Mouse (Mus musculus) cortical plate, adult 2 months (tissue): ENCODE results near the gene Cdc6. TPM values are rescaled to one million over a fixed set of nuclear protein-coding genes. Genes with fewer than 3 reads are reported as not detected.

ENCODE experiments used
- H3K27ac ChIP-seq: fragments of 200-500 bp; 2 replicates; pipeline ENCODE4 v1.5.1; 2012; ENCODE audit warnings: low read length, control low read depth, inconsistent platforms; ENCODE audit not compliant: insufficient read depth
- H3K4me1 ChIP-seq: fragments of 200-500 bp; 2 replicates; pipeline ENCODE4 v1.6.1; 2011; ENCODE audit warnings: low read length; ENCODE audit not compliant: control insufficient read depth, insufficient read depth
- H3K4me3 ChIP-seq: fragments of 200-500 bp; 2 replicates; pipeline ENCODE4 v1.5.1; 2011; ENCODE audit warnings: mild to moderate bottlenecking, low read length, control low read depth; ENCODE audit not compliant: insufficient read depth
- CTCF ChIP-seq: fragments of 200-500 bp; IDR thresholded peaks from 2 replicates; pipeline ENCODE4 v1.5.1; 2011; ENCODE audit warnings: mild to moderate bottlenecking, control low read depth, low read length; ENCODE audit not compliant: insufficient read depth; ENCODE audit errors: extremely low read depth
- POLR2A ChIP-seq: fragments of 200-500 bp; IDR thresholded peaks from 2 replicates; pipeline ENCODE4 v1.6.1; 2011; ENCODE audit warnings: mild to moderate bottlenecking, low read length, control low read depth; ENCODE audit not compliant: insufficient read depth; ENCODE audit errors: extremely low read depth
- polyA plus RNA-seq: library from polyadenylated mRNA; depleted of rRNA; stranded (reverse); fragments of >200 nt; gene quantifications from 2 replicates; pipeline ENCODE4 v1.2.3, GENCODE M21; 2012; rRNA removed

Gene Cdc6
- polyA plus RNA-seq, 1 experiment, result 0.56 TPM

DNA sequence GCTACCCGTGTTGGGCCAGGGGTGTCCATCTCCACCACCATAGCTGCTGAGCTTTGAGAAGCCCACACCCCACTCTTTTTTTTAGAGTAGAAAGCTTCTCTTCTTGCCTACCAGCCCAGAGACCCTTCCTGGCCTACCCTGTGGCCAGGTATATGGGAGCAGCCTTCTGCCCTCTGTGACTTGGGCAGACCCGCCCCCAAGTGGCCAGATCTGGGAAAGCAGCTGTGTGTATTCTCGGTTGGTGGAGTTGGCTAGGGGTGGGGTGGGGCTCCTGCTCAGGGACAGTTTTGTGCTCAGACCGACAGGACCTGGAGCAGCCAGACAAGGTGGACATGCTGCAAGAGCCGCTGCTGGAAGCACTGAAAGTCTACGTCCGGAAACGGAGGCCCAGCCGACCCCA, 64.6 kb downstream of the Cdc6 start:
- H3K4me3 ChIP-seq, result no peak overlapping the region
- peaks cover 5% of the 10 kb centered on the region for H3K4me1 ChIP-seq
- no peak for TF ChIP-seq POLR2A
- TF ChIP-seq CTCF, result peak; percentile 82
- H3K27ac ChIP-seq, result no peak overlapping the region

DNA sequence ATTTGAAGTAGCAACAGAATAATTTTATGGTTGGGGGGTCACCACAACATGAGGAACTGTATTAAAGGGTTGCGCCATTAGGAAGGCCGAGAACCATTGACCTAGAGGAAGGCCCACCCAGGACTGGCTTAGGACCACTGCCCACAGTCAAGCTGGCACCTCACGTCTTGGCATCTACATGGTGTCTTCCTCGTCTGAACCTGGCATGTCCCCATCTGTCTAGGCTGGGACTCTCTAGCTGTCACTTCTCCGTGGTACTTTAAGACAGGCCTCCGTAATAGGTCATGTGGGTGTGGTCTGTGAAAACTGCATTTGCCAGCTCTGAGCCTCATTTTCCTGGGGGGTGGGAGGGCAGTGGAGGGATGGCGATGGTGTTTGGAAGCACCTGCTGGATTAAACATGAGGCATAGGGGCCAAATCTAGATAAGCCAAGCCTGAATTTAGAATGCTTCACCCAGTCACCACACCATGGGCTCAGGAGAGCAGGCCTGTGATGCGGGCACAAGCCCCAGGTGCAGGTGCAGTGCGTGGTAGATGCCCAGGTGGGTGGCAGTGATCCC, 65.3 kb downstream of the Cdc6 start:
- TF ChIP-seq CTCF, result no peak
- TF ChIP-seq POLR2A, result no peak
- no peak overlapping the region for H3K4me3 ChIP-seq
- peaks cover 5% of the 10 kb centered on the region; the same call in 1 of the 2 replicates for H3K4me1 ChIP-seq
- H3K27ac ChIP-seq, result no peak overlapping the region

Other genes with a start within 250 kb of the Cdc6 start
- 0.04 and 0.06 TPM in 2 replicates for gene Gsdma, start 243.4 kb upstream of the Cdc6 start, polyA plus RNA-seq
- gene Psmd3, start 225.2 kb upstream of the Cdc6 start, polyA plus RNA-seq, result 188 and 190 TPM in 2 replicates
- 0.08 TPM in 1 of 2 replicates, not detected in the other for gene Csf3, start 206.5 kb upstream of the Cdc6 start, polyA plus RNA-seq
- gene Med24, start 178.4 kb upstream of the Cdc6 start, polyA plus RNA-seq, result 127 and 144 TPM in 2 replicates
- 721 and 771 TPM in 2 replicates for gene Thra, start 167.2 kb upstream of the Cdc6 start, polyA plus RNA-seq
- gene Nr1d1, start 132.5 kb upstream of the Cdc6 start, polyA plus RNA-seq, result 153 and 156 TPM in 2 replicates
- gene Msl1, start 112.3 kb upstream of the Cdc6 start, polyA plus RNA-seq, result 119 and 131 TPM in 2 replicates
- gene Casc3, start 102.9 kb upstream of the Cdc6 start, polyA plus RNA-seq, result 44.9 and 47.4 TPM in 2 replicates
- 153 and 181 TPM in 2 replicates for gene Rapgefl1, start 71.0 kb upstream of the Cdc6 start, polyA plus RNA-seq
- gene Wipf2, start 44.2 kb upstream of the Cdc6 start, polyA plus RNA-seq, result 35.2 and 36.5 TPM in 2 replicates
- gene Rara, start 20.0 kb downstream of the Cdc6 start, polyA plus RNA-seq, result 6.3 and 6.8 TPM in 2 replicates
- gene Gjd3, start 75.2 kb downstream of the Cdc6 start, polyA plus RNA-seq, result 3.4 and 3.5 TPM in 2 replicates
- 0.93 and 1.8 TPM in 2 replicates for gene Top2a, start 116.4 kb downstream of the Cdc6 start, polyA plus RNA-seq
- 106 and 120 TPM in 2 replicates for gene Igfbp4, start 133.4 kb downstream of the Cdc6 start, polyA plus RNA-seq
- 0.17 and 0.25 TPM in 2 replicates for gene Tns4, start 181.5 kb downstream of the Cdc6 start, polyA plus RNA-seq
- 0.15 and 0.19 TPM in 2 replicates for gene Ccr7, start 247.3 kb downstream of the Cdc6 start, polyA plus RNA-seq